Mouse (Mus musculus): ENCODE measurements around the gene Mpnd.

The Mpnd gene

DNA sequence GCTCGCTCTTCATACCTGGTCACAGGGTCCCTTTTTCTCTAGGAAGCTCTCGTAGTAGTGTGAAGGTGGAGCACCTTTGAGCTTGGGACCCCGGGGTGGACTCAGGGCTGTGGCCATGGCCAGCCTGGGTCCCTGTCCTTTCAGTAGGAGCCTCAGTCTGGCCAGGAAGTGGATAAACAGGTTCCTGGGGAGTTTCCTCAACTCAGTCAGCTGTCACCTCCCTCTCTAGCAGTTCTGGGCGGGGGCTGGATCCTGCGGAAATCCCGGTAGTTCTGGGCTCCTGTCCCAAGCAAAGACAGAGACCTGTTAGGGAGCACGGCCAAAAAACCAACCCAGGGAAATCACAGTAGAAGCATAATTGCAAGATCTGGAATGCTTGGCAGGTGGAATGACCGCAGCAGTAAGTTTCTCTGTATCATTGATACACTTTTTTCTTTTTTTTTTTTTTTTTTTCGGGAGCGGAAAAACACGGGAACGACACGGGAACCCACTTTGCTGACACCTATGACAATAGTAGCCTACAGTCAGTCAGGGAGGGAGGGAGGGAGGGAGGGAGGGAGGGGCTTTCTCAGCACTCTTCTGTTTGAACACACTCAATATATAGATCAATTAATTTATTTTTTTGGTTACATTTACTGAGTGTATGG is at the start of gene Mpnd, which contains the start of gene Stap2:
Gene Mpnd (plus strand): TSS at position 297 of the 647 bp plus-strand sequence.
Gene Stap2 (minus strand): TSS at position 170 of the 647 bp plus-strand sequence.
- in situ Hi-C loops (cut with MboI, MseI) = loop anchor here (5.0 kb wide), 2 partner anchors 1387 to 1863 kb away; no protein-coding TSS in a partner anchor

DNA sequence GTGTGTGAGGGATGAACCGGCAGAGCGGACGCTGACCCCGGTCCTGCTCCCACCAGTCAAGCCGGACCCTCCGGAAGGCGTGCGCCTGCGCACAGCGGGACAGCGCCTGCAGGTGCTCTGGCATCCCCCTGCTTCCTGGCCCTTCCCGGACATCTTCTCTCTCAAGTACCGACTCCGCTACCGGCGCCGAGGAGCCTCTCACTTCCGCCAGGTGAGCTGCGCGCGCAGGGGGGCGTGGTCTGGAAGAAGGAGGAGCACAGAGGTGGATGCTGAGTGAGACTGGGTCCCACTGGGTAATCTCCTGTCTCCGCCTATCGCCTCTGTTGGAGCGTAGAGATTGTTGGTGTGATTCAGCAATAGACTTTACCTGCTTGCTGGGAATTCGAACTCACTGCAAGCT is 49.4 kb upstream of the Mpnd start:
- in situ Hi-C loops (cut with MboI, MseI) = no loop called here

DNA sequence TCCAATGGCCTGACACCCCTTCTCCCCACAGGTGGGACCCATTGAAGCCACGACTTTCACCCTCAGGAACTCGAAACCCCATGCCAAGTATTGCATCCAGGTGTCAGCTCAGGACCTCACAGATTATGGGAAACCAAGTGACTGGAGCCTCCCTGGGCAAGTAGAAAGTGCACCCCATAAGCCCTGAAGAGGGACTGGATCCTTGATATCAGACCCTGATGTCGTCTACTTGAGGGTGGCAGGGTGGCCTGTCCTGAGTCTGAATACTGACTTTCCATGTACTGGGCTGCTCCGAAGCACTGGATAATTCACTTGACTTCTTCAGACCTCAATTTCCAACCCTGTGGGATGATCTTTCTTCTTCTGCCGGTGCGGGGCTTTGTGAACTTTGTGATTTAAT is 48.9 kb upstream of the Mpnd start:
- in situ Hi-C loops (cut with MboI, MseI) = no loop called here

DNA sequence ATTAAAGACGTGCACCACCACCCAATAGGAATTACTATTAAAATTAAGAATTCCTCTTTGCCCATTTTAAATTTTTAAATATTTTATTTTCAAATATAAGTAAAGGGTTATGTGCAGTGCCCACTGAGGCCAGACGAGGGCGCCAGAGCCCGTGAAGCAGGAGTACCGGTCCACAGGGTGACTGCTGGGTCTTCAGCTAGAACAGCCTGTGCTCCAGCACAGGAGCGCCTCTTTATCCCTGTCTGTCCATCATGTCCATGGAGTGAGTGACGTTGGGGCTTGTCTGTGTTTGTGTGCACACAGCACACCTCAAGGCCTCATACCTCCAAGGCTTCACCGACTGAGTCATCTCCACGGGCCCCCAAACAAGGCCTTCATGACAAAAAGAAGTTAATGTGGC is 48.3 kb upstream of the Mpnd start:
- in situ Hi-C loops (cut with MboI, MseI) = no loop called here

DNA sequence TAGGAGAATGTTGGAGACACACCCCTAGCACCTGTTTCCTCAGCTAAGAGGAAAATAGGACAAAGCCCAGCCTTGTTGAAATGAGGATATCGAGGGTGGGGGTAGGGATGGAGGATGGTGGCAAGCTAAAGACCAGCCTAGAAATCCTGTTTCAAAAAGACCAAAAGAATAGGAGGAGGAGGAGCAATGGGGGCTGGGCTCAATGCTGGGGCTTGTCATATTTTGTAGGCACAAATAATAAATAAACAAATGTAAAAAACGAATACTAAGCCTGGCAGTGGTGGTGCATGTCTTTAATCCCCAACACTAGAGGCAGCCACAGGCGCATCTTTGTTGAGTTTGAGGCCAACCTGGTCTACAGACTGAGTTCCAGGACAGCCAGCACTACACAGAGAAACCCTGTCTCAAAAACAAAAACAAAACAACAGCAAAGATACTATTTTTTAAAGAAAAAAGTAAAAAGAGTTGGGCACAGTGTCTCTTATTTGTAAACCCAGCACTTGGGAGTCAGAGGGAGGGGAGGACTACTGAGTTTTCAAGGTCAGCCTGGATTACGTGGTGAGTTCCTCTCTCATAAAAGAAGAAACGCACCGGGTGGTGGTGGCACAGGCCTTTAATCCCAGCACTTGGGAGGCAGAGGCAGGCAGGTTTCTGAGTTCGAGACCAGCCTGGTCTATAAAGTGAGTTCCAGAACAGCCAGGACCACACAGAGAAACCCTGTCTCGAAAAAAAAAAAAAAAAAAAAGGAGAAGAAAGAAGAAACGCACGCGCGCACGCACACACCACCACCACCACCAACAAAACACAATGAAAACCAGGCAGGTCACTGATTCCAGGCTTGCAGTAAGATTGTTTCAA is 47.6 kb upstream of the Mpnd start:
- in situ Hi-C loops (cut with MboI, MseI) = no loop called here

DNA sequence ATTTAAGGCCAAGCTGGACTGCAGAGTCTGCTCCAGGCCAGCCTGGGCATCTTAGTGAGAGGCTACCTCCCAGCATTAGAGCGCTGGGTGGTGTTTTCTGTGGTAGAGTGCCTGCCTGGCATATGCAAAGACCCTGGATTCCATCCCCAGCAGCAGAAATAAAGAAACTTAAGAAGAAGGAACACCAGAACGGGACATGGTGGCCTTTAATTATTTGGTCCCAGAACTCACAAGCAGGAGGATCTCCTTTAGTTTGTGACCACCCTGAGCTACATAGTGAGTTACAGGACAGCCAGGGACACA is 47.0 kb upstream of the Mpnd start:
- in situ Hi-C loops (cut with MboI, MseI) = no loop called here

DNA sequence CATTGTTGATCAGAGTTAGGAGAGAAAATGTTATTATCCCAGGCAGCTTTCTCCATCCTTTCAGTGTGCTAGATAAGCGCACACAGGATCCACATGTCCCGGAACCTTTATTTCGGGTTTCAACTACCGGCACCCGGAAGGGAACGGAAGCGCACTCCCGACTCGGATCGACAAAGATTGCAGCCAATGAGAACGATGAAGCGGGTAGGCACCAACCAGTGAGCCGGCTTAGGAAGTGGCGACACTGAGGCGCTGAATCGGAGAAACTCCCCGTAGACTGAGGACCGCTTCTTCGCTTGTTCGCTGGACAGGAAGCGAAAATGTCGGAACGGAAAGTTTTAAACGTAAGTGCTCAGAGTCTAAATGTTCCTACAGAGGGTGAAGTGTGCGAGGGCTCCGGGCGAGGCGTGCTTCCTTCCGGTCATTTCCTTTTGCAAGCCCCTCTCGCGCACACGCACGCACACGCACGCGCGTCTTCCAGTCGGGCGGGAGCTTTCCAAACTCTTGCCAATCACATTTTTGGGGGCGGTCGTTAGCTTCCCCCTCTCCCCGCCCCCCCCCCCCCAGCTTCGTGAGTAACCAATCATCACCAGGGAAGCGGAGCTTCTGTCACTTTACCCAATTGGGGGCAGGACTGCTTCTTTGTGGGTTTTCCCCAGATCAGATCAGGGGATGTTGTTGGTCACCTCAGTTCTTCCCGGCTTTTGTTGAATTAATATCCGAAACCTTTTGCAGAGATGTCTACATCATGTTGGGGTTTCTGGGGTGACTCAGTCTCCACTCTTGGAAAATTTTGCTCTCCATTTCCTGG is 46.4 kb upstream of the Mpnd start, which contains the start of gene Yju2:
Gene Yju2 (plus strand): TSS at position 182 of the 811 bp plus-strand sequence.
- in situ Hi-C loops (cut with MboI, MseI) = no loop called here

DNA sequence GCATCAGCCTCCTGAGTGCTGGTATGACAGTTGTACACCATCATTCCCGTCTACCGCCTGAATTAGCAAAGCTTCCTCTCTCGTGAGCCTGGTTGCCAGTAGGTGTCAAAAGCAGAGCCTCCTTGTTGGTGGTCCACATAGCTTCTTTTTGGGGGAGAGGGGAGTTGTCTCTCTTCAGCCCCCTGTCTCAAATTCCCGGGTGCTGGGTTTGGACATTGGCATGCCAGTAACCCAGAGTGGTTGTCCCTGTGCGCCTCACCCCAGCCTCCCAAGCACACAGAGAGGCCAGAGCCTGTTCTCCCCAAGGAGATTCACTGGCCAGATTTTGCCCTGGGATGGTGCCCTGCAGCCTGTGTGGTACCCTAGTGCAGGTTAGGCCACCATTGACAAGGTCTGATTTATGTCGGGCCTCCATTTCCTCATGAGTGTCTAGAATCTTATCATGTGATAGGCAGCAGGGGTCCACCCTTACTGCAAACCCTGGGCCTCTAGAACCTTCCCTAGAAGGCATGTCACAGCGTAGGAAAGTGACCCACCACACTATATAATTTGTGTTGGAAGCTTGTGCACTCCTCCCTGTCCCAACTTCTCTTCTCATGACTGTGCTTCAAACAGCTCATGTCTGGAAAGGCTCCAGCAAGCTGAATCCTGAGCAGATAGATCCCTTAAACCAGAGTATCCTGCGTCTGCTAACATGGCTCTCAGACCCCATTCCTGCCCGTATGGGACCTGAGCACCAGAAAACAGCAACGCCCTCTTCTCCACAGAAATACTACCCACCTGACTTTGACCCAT is 45.4 kb upstream of the Mpnd start:
- in situ Hi-C loops (cut with MboI, MseI) = loop anchor here (10.0 kb wide), 1 partner anchor 55 kb away; no protein-coding TSS in a partner anchor

DNA sequence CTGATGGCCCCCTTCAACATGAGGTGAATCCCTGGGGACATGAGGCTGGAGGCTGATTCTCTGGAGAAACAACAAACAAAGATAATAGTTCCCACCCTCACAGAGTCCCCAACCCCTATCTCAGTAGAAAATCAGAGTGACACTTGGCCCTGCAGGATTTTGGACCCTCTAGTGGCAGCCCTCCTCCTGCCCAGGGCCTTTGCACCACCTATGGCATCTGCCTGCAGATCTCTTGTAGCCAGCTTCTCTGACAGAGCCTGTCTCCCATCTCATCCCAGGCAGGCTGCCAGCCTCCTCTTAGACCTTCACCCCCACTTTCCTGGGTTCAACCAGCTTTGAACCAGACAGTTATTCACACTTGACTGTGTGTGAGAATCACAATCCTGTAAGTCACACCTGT is 44.7 kb upstream of the Mpnd start:
- in situ Hi-C loops (cut with MboI, MseI) = loop anchor here (10.0 kb wide), 1 partner anchor 54 kb away; no protein-coding TSS in a partner anchor

DNA sequence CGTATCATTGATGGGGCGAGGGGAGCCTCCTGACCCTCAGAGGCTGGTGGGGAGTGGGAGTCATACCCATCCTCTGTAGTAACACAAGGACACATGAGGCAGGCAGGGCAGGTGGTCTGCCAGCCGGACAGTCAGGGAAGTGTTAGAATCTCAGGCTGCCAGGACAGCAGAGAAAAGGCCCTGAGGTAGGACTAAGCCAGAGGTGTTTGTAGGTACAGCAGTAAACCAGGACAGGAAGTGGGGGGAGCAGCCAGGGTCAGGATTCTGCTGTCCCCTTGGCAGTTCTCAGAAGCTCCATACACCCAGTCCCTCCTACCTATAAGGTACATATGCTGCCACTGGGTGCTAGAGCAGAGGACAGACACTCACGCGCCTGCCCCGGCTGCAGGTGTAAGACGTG is 43.9 kb upstream of the Mpnd start:
- in situ Hi-C loops (cut with MboI, MseI) = loop anchor here (10.0 kb wide), 1 partner anchor 53 kb away; no protein-coding TSS in a partner anchor

DNA sequence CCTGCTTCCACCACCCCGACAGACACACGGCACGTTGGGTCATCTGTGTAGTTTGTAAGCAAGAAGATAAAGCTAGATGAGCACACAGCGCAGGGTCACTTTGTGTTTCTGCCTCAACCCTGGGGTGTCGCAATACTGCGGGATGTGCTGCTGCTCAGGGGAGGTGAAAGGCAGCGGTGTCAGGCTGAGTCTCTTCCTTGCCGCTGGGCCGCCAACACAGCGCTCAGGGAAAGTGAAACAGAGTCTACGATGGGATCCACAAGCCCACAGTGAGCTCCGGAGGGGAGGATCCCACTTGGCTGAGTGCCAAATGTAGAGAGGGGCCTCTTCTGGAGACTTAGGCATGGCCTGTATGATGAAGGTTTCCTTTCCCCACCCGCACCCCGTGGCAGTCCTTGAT is 42.3 kb upstream of the Mpnd start:
- in situ Hi-C loops (cut with MboI, MseI) = loop anchor here (10.0 kb wide), 1 partner anchor 52 kb away; no protein-coding TSS in a partner anchor

DNA sequence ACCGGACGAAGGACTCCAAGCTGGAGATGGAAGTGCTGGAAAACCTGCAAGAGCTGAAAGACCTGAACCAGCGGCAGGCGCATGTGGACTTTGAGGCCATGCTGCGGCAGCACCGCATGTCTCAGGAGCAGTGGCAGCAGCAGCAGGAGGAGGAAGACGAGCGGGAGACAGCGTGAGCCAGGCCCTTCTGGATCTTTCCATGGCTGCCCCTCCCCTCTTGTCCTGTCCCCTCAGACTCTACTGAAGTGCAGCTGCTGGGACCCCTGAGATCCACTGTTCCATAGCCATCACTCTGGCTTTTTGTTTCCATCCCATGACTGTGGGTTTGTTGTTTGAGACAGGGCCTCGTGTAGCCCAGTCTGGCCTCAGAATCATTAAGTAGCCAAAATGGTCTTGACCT is 41.0 kb upstream of the Mpnd start:
- in situ Hi-C loops (cut with MboI, MseI) = loop anchor here (10.0 kb wide), 1 partner anchor 50 kb away; no protein-coding TSS in a partner anchor

DNA sequence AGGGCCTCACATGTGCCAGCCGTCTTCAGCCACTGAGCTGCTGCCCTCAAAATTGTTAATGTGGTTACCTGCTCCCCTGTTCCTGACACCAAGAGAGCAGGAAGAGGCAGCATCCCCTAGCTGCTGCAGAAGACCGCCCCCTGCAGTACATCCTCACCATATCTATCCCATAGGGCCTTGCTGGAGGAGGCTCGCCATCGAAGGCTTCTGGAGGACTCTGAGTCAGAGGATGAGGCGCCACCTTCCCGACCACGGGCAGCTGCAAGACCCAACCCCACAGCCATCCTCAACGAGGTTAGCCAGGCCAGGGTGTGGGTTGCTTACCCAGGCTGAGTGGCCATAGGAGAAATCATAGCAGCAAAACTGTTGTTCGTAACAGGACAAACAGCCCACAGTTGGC is 40.5 kb upstream of the Mpnd start:
- in situ Hi-C loops (cut with MboI, MseI) = loop anchor here (10.0 kb wide), 1 partner anchor 50 kb away; no protein-coding TSS in a partner anchor

DNA sequence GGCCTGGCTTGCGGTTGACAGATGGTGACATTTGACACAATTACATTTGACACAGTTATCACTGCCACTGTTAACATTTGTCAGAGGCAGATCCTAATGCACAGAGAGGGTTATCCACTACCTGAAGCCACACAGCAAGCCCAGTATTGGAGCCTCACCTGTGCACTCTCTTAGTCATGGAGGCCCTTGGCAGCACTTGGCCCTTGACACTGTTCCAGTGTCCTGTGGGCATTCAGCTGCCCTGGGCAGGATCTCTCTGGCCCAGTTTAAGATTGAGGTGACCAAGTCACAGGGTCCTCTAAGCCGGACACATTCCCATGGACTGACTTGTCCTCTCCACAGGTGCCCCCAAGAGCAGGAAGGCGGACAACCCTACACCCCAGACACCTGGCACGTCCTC is 38.3 kb upstream of the Mpnd start:
- in situ Hi-C loops (cut with MboI, MseI) = loop anchor here (10.0 kb wide), 1 partner anchor 48 kb away; no protein-coding TSS in a partner anchor

DNA sequence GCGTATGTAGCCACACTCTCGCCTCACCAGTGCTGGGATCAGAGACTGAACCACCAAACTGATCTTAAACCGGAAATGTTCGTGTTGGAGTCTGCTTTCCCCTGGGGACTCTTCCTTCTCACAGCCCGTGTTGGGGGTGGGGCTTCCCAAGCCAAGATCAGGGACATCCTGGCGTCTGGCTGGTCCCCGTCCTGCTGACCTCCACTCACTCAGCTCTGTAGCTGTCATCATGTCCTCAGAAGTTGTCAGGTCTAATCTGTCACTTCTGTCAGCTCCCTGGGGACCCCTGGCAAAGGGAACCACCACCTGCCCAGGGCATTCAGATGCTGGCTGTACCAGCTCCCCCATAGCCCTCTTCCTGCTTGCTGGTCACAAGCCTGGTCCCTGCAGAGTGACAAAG is 37.3 kb upstream of the Mpnd start:
- in situ Hi-C loops (cut with MboI, MseI) = loop anchor here (10.0 kb wide), 1 partner anchor 47 kb away; no protein-coding TSS in a partner anchor

DNA sequence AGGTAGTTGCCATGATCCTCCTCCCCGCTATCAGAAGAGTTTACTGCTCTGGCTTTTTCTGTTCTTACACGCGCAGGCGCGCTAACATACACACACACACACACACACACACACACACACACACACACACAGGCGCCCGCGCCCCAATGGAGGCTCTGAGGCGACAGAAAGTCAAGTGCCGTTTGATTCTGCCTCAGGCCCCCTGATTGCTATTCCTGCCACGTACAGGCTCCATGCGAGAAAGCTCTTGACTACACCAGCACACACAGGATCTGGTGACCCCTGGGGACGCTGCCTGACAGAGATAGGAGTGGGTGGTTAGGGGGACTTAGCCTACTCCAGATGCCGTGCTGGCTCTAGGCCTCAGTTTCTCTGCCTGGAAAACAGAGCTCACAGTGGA is 36.0 kb upstream of the Mpnd start:
- in situ Hi-C loops (cut with MboI, MseI) = loop anchor here (10.0 kb wide), 1 partner anchor 45 kb away; no protein-coding TSS in a partner anchor

DNA sequence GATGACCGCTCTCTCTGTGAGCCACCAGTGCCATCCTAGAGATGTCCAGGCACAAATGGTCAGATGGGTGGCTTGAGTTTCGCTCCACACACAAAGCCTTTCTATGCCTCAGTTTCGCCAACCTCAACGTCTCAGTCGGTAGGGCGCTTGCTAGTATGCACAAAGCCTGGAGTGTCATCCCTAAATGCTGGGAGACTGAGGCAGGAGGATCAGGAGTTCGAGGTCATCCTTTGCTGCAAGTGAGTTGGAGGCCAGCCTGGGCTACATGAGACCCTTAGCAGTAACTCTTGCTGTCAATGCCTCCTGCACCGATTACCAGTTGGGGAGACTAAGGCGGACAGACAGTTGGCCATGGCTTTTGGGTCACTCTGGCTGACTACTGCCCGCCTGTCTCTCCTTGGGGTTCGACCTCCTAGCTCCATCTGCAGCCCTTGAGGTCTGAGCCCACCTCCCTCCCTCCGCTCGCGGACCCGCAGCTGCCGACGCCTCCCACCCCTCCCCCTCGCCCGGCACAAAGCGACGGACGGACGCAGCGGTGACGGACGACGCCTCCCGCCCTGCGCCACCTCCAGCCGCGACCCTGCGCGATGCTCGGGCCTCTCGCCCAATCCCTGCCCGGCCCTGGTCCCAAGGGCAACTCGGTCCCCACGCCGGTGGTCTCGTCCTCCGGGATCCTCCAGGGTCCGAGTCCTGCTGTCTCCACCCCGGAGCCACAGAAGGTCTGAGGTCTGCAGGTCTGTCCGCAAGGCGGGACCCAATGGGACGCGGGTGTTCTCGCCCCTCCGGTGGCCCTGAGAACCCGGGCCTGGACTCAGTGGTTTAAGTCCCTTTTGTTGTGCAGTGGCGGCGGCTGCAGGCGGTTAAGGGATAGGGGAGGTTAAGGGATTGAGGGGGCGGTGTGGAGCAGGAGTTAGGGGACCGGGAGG is 35.3 kb upstream of the Mpnd start, which contains the start of gene Shd:
Gene Shd (plus strand): TSS at position 502 of the 926 bp plus-strand sequence.
- in situ Hi-C loops (cut with MboI, MseI) = loop anchor here (10.0 kb wide), 1 partner anchor 45 kb away; no protein-coding TSS in a partner anchor

DNA sequence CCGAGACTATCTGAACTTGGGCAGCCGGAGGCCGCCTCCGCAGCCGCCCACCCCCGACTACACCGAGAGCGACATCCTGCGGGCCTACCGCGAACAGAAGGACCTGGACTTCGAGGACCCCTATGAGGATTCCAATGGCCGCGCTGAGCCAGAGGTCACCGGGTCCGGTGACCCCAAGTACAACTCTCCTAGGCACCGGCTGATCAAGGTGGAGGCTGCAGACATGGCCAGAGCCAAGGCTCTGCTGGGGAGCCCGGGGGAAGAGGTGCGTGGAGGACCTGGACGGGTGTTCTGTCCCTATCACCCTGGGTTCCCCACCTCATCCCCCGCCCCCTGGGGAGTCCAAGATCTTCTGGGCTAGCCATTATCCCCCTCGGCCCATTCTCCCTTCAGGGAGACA is 34.1 kb upstream of the Mpnd start:
- in situ Hi-C loops (cut with MboI, MseI) = no loop called here

DNA sequence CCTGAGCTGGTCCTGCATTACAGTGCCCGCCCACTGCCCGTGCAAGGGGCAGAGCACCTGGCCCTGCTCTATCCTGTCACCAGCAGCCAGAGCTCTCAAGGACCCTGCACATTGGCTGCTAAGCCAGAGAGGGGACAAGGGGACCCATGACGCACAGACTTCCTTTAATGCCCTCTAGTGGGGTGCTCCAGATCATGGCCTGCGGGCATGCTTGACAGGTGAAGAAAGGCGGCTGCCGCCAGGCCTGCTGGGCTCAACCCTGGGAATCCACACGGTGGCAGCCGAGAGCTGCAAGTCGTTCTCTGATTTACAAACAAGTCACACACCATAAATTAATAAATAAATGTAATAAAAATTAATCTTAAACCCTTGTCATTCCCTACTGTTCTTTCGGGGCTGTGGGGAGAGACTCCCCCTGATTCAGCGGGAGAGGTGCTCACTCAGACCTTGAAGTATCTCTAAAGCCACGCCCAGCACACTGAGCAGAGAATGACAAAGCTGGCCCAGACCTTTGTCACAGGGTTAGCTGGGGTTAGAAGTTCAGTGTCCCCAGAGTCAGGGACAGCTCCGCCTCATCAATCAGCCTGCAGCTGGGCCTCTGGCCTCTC is 29.2 kb upstream of the Mpnd start:
- in situ Hi-C loops (cut with MboI, MseI) = no loop called here

Data from T-helper 1 cell (primary cell).